Mouse (Mus musculus): ENCODE results near the gene Ptpru.
"Not testable (repeated sequence)": the region's sequence is repeated elsewhere in the genome, so short reads cannot be mapped to it uniquely, and the experiment has no call there.

Gene Ptpru

DNA sequence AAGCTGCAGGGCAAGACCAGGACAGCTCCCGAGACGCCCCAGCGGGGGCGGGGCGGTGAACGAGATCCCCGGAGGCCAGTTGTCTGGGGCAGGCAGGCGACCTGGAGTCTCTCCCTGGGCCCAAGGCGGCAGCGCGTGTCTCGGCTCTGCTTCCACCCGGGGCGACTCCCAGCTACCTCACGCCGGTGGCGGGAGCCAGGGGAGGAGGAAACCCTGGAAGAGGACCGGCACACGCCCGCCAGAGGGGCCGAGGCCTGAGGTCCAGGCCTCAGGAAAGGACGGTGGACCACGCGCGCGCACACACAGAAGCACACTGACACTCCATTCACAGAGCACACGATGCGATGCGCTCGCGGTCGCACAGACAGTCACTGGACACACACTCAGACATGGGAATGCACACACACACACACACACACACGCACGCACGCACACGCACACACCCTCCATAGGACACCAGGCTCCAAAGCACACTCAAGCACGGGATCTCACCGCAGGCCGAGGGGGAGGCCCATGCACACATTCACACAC, 1.7 kb downstream of the Ptpru start:
- DNase-seq (ENCODE audit: low spot score in 2 of 2): peak; percentile 69 to 73

GRCm38 (mm10) chr4:131833971-131834609, 4.0 kb downstream of the Ptpru start:
- peak in 1 of 2 experiments; percentile 11 for DNase-seq (ENCODE audit: low spot score in 2 of 2)

- no peak for DNase-seq (ENCODE audit: low spot score in 2 of 2)
These were observed 5.2 kb downstream of the Ptpru start for GRCm38 (mm10) chr4:131832759-131833407.

DNA sequence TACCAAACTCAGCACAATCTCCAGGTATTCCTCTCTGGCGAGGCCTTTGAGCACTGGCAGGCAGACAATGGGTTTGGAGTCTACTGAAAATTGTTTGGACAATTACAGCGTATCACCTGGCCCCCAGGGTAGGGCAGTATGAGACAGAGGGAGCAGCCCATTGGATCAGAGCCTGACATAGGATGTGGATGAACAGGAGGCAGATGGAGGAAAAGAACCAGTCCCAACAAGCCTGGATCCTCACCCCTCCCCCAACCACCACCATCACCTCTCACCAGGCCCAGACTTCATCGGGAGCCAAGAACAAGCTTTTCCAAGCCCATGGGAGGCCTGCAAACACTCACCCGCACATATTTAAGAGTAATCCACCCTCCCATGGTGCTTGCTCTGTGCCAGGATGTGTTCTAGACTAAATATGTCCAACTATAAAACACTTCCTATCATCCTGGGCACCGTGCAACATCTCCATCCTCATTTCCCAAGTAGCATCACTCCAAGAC, 6.5 kb downstream of the Ptpru start:
- DNase-seq (ENCODE audit: low spot score in 2 of 2): no peak

GRCm38 (mm10) chr4:131829123-131829522, 9.0 kb downstream of the Ptpru start:
- DNase-seq (ENCODE audit: low spot score in 2 of 2): no peak

- peak in 1 of 2 experiments; percentile 31 for DNase-seq (ENCODE audit: low spot score in 2 of 2)
These were observed 11.2 kb downstream of the Ptpru start for GRCm38 (mm10) chr4:131826905-131827304.

DNA sequence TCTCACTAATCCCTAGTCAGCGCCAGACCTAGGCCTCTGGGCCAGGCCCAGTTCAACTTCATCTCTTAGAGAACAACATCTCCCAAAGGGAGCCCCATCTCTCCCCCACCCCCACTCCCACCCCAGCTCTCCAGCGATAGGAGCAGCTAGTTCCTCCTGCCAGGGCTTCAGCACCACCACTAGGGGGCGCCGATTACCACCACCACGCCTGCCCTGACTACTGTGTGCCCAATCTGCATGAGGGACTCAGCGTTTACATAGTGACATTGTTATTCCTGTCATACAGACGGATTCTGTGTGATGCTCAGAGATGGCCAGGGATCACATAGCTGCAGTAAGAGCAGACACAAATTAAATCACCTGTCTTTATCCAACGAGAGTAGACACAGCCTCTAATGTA, 12.3 kb downstream of the Ptpru start:
- DNase-seq (ENCODE audit: low spot score in 2 of 2): peak in 1 of 2 experiments; percentile 32

- no peak for DNase-seq (ENCODE audit: low spot score in 2 of 2)
These were observed 13.1 kb downstream of the Ptpru start for GRCm38 (mm10) chr4:131824939-131825338.

GRCm38 (mm10) chr4:131822583-131822982, 15.5 kb downstream of the Ptpru start:
- no peak for DNase-seq (ENCODE audit: low spot score in 2 of 2)

DNA sequence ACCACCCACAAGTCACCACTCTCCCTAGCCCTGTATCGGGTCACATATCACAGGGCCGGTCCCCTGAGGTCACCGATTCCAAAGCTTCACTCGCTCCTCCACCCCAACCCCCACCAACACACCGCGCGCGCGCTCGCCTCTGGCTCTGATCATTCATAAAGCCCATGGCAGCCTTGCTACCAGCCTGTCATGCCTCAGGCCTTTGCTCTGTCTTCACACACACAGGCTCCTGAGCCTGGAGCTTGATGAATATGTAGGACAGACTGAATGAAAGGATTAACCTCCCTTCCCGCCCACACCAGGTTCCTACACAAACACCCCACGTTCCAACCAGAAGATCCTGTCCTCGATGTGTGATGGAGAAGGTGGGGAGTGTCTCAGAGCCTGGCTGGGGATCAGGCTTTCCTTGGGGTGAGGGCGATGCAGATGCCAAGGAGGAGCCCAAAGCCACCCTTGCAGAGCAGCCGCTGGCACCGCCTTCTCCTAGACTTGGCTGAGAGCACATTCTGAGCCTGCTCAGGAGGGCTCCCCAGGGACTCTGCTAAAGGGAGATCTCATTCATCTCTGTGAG, 16.8 kb downstream of the Ptpru start:
- no peak for DNase-seq (ENCODE audit: low spot score in 2 of 2)

GRCm38 (mm10) chr4:131818926-131819325, 19.2 kb downstream of the Ptpru start:
- no peak for DNase-seq (ENCODE audit: low spot score in 2 of 2)

DNA sequence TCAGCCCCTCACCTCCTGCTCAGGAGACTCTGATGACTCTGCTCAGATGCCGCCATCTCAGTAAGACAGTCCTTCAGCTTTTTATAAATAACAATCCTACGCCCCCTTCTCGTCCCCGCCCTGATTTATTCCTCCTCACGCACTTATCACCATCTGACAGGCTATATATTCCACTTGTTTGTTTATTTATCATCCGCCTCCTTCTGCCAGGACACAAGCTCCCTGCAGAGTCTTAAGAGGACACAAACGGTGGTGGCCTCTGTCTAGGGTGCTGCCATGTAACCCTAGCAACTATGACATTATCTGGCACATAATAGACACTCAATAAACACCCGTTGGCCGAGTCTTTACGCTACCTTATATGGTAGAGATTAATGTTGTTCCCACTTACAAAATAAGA, 22.3 kb downstream of the Ptpru start:
- no peak for DNase-seq (ENCODE audit: low spot score in 2 of 2)

- DNase-seq (ENCODE audit: low spot score in 2 of 2): no peak
These were observed 23.2 kb downstream of the Ptpru start for GRCm38 (mm10) chr4:131814869-131815268.

DNA sequence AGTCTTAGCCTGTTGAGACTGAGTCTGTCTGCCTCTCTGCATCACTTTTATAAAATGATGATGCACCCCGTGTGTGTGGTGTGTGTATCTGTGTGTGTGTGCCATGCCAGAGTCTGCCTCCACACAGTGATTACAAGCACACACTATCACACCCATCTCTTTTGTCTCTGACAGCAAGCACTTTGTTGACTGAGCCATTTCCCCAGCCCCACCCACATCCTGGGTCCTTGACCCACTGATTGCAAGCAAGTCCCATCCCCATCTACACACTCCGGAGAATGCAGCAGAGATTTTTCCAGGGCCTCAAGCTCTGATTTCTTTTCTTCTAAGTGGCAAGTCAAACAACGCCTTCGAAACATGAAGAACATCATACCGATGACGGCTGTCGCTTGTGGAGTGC, 24.3 kb downstream of the Ptpru start:
- no peak for DNase-seq (ENCODE audit: low spot score in 2 of 2)

DNA sequence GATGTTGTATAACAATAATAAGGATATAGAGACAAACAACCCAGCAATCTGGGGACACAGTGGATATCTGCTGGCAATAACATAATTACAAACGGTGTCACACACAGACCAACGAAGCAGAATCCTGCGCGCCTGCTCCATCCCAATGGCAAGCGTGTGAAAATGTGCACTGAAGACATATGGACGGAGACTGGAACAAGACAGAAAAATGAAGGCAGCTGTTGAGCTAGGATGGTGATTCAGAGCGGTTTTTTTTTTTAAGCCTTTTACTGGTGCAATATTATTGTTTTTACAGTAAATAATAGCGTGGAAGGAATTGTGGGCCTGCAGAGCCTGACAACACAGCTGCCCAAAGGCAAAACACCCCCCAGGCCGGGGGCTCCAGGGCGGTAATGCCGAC, 25.6 kb downstream of the Ptpru start:
- no peak for DNase-seq (ENCODE audit: low spot score in 2 of 2)

DNA sequence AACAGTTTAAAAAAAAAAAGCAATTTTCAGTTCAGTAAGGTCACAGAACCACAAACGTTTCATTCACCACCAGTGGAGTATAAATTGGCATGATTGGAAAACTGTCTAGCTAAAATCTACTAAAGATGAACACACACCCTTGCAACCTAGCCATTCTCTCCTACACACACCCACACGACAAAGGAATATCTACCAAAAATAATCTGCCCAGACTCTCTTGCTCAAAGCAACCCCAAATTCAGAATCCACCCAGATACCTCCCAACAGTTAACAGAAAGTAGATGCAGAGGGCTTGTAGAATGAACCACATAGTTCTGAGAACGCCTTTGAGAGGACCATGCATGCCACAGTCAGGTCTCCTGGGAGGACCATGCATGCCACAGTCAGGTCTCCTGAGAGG, 32.8 kb downstream of the Ptpru start:
- no peak for DNase-seq (ENCODE audit: low spot score in 2 of 2)

DNA sequence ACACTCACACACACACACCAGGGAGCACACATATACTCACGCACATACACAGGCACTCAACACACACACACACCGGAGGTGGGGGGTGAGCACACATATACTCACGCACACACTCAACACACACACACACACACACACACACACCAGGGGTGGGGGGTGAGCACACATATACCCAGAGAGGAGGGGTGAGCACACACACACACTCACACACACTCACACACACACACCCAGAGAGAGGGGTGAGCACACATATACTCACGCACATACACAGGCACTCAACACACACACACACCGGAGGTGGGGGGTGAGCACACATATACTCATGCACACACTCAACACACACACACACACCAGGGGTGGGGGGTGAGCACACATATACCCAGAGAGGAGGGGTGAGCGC, 33.4 kb downstream of the Ptpru start:
- not testable (repeated sequence) for DNase-seq (ENCODE audit: low spot score in 2 of 2)

DNA sequence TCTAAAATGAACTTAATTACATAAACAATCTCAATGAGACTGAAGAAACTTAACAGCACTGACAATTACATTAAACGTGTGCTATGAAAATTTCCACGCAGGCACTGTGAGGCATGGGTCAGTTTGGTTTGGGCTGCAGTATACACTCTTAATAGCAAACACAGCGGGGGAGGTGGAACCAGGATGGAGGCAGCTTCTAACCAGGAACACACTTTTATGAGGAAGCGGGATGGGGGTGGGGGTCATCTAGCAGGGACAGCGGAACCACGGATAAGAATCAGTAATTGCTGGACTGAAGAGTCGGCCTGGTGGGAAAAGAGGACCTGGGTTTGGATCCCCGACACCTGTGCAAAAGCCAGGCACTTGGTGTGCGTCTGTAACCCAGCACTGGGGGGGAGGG, 34.2 kb downstream of the Ptpru start:
- DNase-seq (ENCODE audit: low spot score in 2 of 2): no peak

- no peak for DNase-seq (ENCODE audit: low spot score in 2 of 2)
These were observed 39.1 kb downstream of the Ptpru start for GRCm38 (mm10) chr4:131798968-131799367.

GRCm38 (mm10) chr4:131797920-131798319, 40.2 kb downstream of the Ptpru start:
- DNase-seq (ENCODE audit: low spot score in 2 of 2): no peak

DNA sequence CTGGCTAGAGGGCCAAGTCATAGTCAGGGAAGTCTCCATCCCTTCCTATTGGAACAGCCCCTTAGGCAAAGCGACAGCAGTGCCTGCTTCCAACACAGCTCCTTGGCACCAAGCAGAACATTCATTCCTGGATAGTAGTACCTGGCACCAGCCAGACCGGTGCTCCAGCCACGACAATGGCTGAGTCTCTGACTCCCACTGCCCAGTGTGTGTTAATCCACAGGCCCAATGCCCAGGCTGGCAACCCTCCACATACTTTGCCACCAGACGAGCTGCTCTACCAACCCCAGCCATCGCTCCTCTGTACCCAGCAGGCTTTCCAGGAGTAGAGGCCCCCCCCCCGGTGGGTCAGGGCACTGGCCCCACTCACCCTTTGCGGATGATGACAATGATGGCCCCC, 40.6 kb downstream of the Ptpru start:
- DNase-seq (ENCODE audit: low spot score in 2 of 2): no peak

- no peak for DNase-seq (ENCODE audit: low spot score in 2 of 2)
These were observed 41.6 kb downstream of the Ptpru start for GRCm38 (mm10) chr4:131796312-131797080.

Measured in urinary bladder, adult 18-20 months (tissue).